Comparison of ENCODE assay signal across 18 mouse cellular contexts in the genomic region with DNA sequence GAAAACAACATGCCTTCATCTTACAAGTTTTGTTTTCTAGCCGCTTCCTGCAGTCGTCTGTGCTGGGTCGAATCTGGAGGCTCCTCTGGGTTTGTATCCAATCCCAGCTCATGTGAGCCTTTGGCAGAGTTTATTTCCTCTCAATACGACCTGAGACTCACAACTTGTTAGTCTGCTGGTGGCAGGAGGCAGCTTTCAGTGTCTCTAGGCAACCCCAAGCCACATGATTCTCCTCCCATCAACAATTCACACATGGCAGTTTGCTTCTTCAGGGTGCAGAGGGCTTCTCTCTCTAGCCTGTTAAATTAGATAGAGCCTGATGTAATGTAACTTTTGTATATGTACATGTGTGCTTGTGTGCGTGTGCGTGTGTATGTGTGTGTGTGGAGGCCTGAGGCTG. TPM values are rescaled to one million over a fixed set of nuclear protein-coding genes. Genes with fewer than 3 reads are reported as not detected.
A peak's percentile ranks its signal among the peaks of the same experiment; 100 is the strongest.
DNase-seq lines count a peak whose midpoint lies in the region; ATAC-seq and TF ChIP-seq lines count a peak whose summit lies in the region.
"Had no signal": no experiment of that assay in that cellular context is flagged by ENCODE, and none has a peak within 500 bp of the region (broad histone marks: within the 10 kb centered on the region; RNA-seq: fewer than 3 reads in every experiment).

No protein-coding gene starts in this region.

- H3K27me3 ChIP-seq in hindbrain, embryonic 16.5 days (replicated peaks; ENCODE audit: control insufficient read depth, insufficient read depth, low read length), result no peaks in the 10 kb centered on the region
- H3K27me3 ChIP-seq in hindbrain, embryonic 14.5 days (ENCODE audit: control insufficient read depth, insufficient read depth, low read length), result no peaks in the 10 kb centered on the region
- H3K27me3 ChIP-seq: heart, embryonic 13.5 days; hindbrain, embryonic 12.5 days had no signal

- no peak for DNase-seq in hindbrain, embryonic 14.5 days (ENCODE audit: low spot score)
- DNase-seq in layer of hippocampus, adult 2 months (ENCODE audit: low spot score in 2 of 2), result peak; percentile 33 to 41
- no peak for DNase-seq in layer of hippocampus, postnatal 36 days
- peak; percentile 38 for DNase-seq in brain, adult 2 months (ENCODE audit: low read depth, low spot score)
- DNase-seq in layer of hippocampus, adult 9-11 months, result peak; percentile 39
- DNase-seq in urinary bladder, adult 2 months (ENCODE audit: low spot score), result no peak
- DNase-seq: adrenal gland, postnatal 10 days; cerebellum, adult 18-20 months; cerebellum, adult 9-11 months; cerebellum, postnatal 36 days; gastrocnemius, postnatal 36 days; heart, adult 11 months; heart, postnatal 36 days had no signal

- H3K9me3 ChIP-seq in hindbrain, embryonic 16.5 days (ENCODE audit: control insufficient read depth, low read length), result no peaks in the 10 kb centered on the region
- H3K9me3 ChIP-seq in hindbrain, embryonic 14.5 days (ENCODE audit: control insufficient read depth, low read length), result no peaks in the 10 kb centered on the region
- H3K9me3 ChIP-seq: embryonic facial prominence, embryonic 10.5 days; heart, embryonic 13.5 days had no signal

- 61% methylated on average over 6 of the region's 6 CpGs for WGBS in hindbrain, embryonic 16.5 days
- 73% methylated on average over 6 of the region's 6 CpGs for WGBS in hindbrain, embryonic 14.5 days

- no peak overlapping the region for H3K4me2 ChIP-seq in hindbrain, embryonic 16.5 days (ENCODE audit: low read length)
- no peak overlapping the region for H3K4me2 ChIP-seq in hindbrain, embryonic 14.5 days (replicated peaks)
- H3K4me2 ChIP-seq: heart, embryonic 13.5 days; hindbrain, embryonic 12.5 days had no signal

- no peak overlapping the region for H3K9ac ChIP-seq in hindbrain, embryonic 16.5 days (ENCODE audit: low read depth, low read length)
- H3K9ac ChIP-seq in hindbrain, embryonic 14.5 days, result no peak overlapping the region
- H3K9ac ChIP-seq: heart, embryonic 13.5 days; hindbrain, embryonic 12.5 days had no signal

- H3K36me3 ChIP-seq in hindbrain, embryonic 16.5 days (ENCODE audit: control insufficient read depth, insufficient read depth, low read length), result no peaks in the 10 kb centered on the region
- no peaks in the 10 kb centered on the region for H3K36me3 ChIP-seq in hindbrain, embryonic 14.5 days (replicated peaks; ENCODE audit: control insufficient read depth, insufficient read depth)
- H3K36me3 ChIP-seq: embryonic facial prominence, embryonic 10.5 days; heart, embryonic 13.5 days; hindbrain, embryonic 12.5 days had no signal

- H3K4me1 ChIP-seq in hindbrain, embryonic 16.5 days (ENCODE audit: control insufficient read depth, insufficient read depth, low read depth, low read length), result no peaks in the 10 kb centered on the region
- H3K4me1 ChIP-seq in hindbrain, embryonic 14.5 days (replicated peaks; ENCODE audit: control insufficient read depth, insufficient read depth, low read length), result no peaks in the 10 kb centered on the region
- H3K4me1 ChIP-seq: embryonic facial prominence, embryonic 10.5 days; heart, embryonic 13.5 days; hindbrain, embryonic 12.5 days had no signal

- H3K4me3 ChIP-seq in hindbrain, embryonic 16.5 days (ENCODE audit: low read length), result no peak overlapping the region
- no peak overlapping the region for H3K4me3 ChIP-seq in hindbrain, embryonic 14.5 days (replicated peaks; ENCODE audit: low read length)
- no peak overlapping the region for H3K4me3 ChIP-seq in layer of hippocampus, adult 2 months
- H3K4me3 ChIP-seq: embryonic facial prominence, embryonic 10.5 days; heart, embryonic 13.5 days; hindbrain, embryonic 12.5 days had no signal

- no peak overlapping the region for H3K27ac ChIP-seq in hindbrain, embryonic 16.5 days (ENCODE audit: low read depth, low read length)
- no peak overlapping the region for H3K27ac ChIP-seq in hindbrain, embryonic 14.5 days
- H3K27ac ChIP-seq in layer of hippocampus, adult 2 months, result peak overlapping the region; percentile 36; the same call in 1 of the 2 replicates
- H3K27ac ChIP-seq: embryonic facial prominence, embryonic 10.5 days; heart, embryonic 13.5 days; hindbrain, embryonic 12.5 days had no signal

- no peak for TF ChIP-seq CTCF in layer of hippocampus, adult 2 months (conservative IDR thresholded peaks at IDR 0.05)

- 0 out of 2 replicates have a peak, but pooled peaks have one; percentile 40 for ATAC-seq in hindbrain, embryonic 16.5 days
- ATAC-seq in hindbrain, embryonic 14.5 days (ENCODE audit: low FRiP score), result no peak
- ATAC-seq: forebrain, embryonic 14.5 days had no signal

RNA-seq across cellular contexts. Expression of a gene that starts 58.7 kb away (rescaled TPM):
- 137 and 151 TPM in 2 replicates for polyA plus RNA-seq in hindbrain, embryonic 16.5 days (2015; fragmentation: Nextera tagmentation; extraction: Ambion mirVana)
- polyA plus RNA-seq in hindbrain, embryonic 14.5 days (2014; fragmentation: Nextera tagmentation; extraction: Ambion mirVana), result 151 and 153 TPM in 2 replicates
- 100 to 1,000 TPM; 137 to 145 TPM for total RNA-seq in layer of hippocampus, adult 2 months (2021)
- 100 to 1,000 TPM; 135 to 149 TPM for total RNA-seq in layer of hippocampus, postnatal 36 days (2021)
- polyA plus RNA-seq in urinary bladder, adult 2 months (2012; rRNA removed), result 140 and 157 TPM in 2 replicates

Comparison
In these comparisons a context has a peak if more than half of its experiments do, and no peak if none do; other contexts are left out.
1. DNase-seq: peak in layer of hippocampus, adult 2 months (2 of 2), brain, adult 2 months (single experiment) and layer of hippocampus, adult 9-11 months (single experiment); none in hindbrain, embryonic 14.5 days (single experiment), layer of hippocampus, postnatal 36 days (0 of 2) and urinary bladder, adult 2 months (single experiment).